Mouse (Mus musculus) myocyte (in vitro differentiated cells): Measurements from ENCODE around the gene Shc1. TPM values are rescaled to one million over a fixed set of nuclear protein-coding genes. Genes with fewer than 3 reads are reported as not detected.
"Not testable (repeated sequence)": the region's sequence is repeated elsewhere in the genome, so short reads cannot be mapped to it uniquely, and the experiment has no call there.

ENCODE experiments used
- H3K27me3 ChIP-seq: one replicate; pipeline ENCODE4 v1.6.1; 2011; ENCODE audit not compliant: control insufficient read depth, insufficient read depth, insufficient read length
- H3K36me3 ChIP-seq: one replicate; pipeline ENCODE4 v1.6.1; 2011; ENCODE audit not compliant: control insufficient read depth, insufficient read depth
- H3K4me2 ChIP-seq: one replicate; pipeline ENCODE4 v1.6.1; 2011; ENCODE audit warnings: low read depth, control low read depth
- H3K4me3 ChIP-seq: one replicate; pipeline ENCODE4 v1.5.1; 2011; ENCODE audit warnings: mild to moderate bottlenecking, control low read depth, moderate library complexity
- H3K79me2 ChIP-seq: one replicate; pipeline ENCODE4 v1.6.1; 2011; ENCODE audit not compliant: control insufficient read depth, insufficient read depth
- H3ac ChIP-seq: one replicate; pipeline ENCODE4 v1.6.1; 2011; ENCODE audit not compliant: control insufficient read depth, insufficient read length
- CEBPB ChIP-seq: IDR thresholded peaks from 2 replicates; pipeline ENCODE4 v1.6.1; 2011; ENCODE audit warnings: mild to moderate bottlenecking, moderate library complexity; ENCODE audit not compliant: poor library complexity, insufficient read depth, severe bottlenecking
- E2F4 ChIP-seq: IDR thresholded peaks from one replicate; pipeline ENCODE4 v1.6.1; 2011; ENCODE audit warnings: mild to moderate bottlenecking, control low read depth, moderate library complexity; ENCODE audit not compliant: insufficient read depth
- MAX ChIP-seq: IDR thresholded peaks from one replicate; pipeline ENCODE4 v1.6.1; 2011; ENCODE audit warnings: low read depth, mild to moderate bottlenecking, control low read depth
- MYOD1 ChIP-seq, 3 experiments: IDR thresholded peaks; one replicate each; pipeline ENCODE4 v1.6.1; 2011; ENCODE audit warnings: control low read depth in 2 of 3, low read depth in 2 of 3, mild to moderate bottlenecking in 2 of 3, moderate library complexity in 1 of 3; ENCODE audit not compliant: insufficient read length in 2 of 3, control insufficient read depth in 1 of 3
- MYOG ChIP-seq, 3 experiments: IDR thresholded peaks; one replicate each; pipeline ENCODE4 v1.6.1; 2011; ENCODE audit warnings: control low read depth in 2 of 3, low read depth in 2 of 3, mild to moderate bottlenecking in 2 of 3; ENCODE audit not compliant: insufficient read length in 2 of 3, control insufficient read depth in 1 of 3, insufficient read depth in 1 of 3
- POLR2A ChIP-seq: IDR thresholded peaks from one replicate; pipeline ENCODE4 v1.6.1; 2011; ENCODE audit warnings: low read depth, mild to moderate bottlenecking, control low read depth, moderate library complexity; ENCODE audit not compliant: insufficient read length
- POLR2AphosphoS2 ChIP-seq: IDR thresholded peaks from one replicate; pipeline ENCODE4 v1.6.1; 2011; ENCODE audit warnings: low read depth, control low read depth; ENCODE audit not compliant: insufficient read length
- REST ChIP-seq: IDR thresholded peaks from one replicate; pipeline ENCODE4 v1.6.1; 2011; ENCODE audit warnings: mild to moderate bottlenecking, control low read depth, moderate library complexity; ENCODE audit not compliant: insufficient read depth, insufficient read length
- SRF ChIP-seq: IDR thresholded peaks from one replicate; pipeline ENCODE4 v1.6.1; 2011; ENCODE audit warnings: low read depth; ENCODE audit not compliant: control insufficient read depth, insufficient read length
- TCF12 ChIP-seq: IDR thresholded peaks from one replicate; pipeline ENCODE4 v1.6.1; 2011; ENCODE audit warnings: mild to moderate bottlenecking, control low read depth; ENCODE audit not compliant: poor library complexity, insufficient read depth, severe bottlenecking
- TCF3 ChIP-seq: IDR thresholded peaks from one replicate; pipeline ENCODE4 v1.6.1; 2011; ENCODE audit warnings: low read depth, control low read depth; ENCODE audit not compliant: insufficient read length
- USF1 ChIP-seq: IDR thresholded peaks from one replicate; pipeline ENCODE4 v1.6.1; 2011; ENCODE audit warnings: low read depth, mild to moderate bottlenecking, control low read depth, moderate library complexity
- polyA plus RNA-seq: library from polyadenylated mRNA; unstranded; fragments of >200 nt; fragmentation: generic; extraction: Trizol; gene quantifications from one replicate; pipeline ENCODE4 v1.2.1, GENCODE M21; 2012; ENCODE audit warnings: missing spikeins

The Shc1 gene
- polyA plus RNA-seq, 1 experiment, result 95.5 TPM

- no peak overlapping the region for H3K4me2 ChIP-seq
Observed at GRCm38 (mm10) chr3:89425876-89426275, 7.6 kb downstream of the Shc1 start.

GRCm38 (mm10) chr3:89429021-89429420 is 10.8 kb downstream of the Shc1 start:
- H3K27me3 ChIP-seq, H3K4me2 ChIP-seq, H3K4me3 ChIP-seq, H3ac ChIP-seq: not testable (repeated sequence)
- Histone ChIP-seq H3K36me3 (peaks cover 22% of the 10 kb centered on the region), H3K79me2 (peaks cover 31% of the 10 kb centered on the region)

More at GRCm38 (mm10) chr3:89425876-89426275, 7.6 kb downstream of the Shc1 start:
- Histone ChIP-seq H3ac (no peak overlapping the region), H3K79me2 (peaks cover 27% of the 10 kb centered on the region), H3K27me3 (no peaks in the 10 kb centered on the region), H3K36me3 (peaks cover 19% of the 10 kb centered on the region), H3K4me3 (no peak overlapping the region)
- no peak for TF ChIP-seq MYOD1 (IDR thresholded peaks at IDR 0.05; ENCODE audit: control insufficient read depth in 1 of 3, insufficient read length in 2 of 3, low read depth in 2 of 3)
- TF ChIP-seq TCF12, result no peak
- no peak for TF ChIP-seq USF1
- TF ChIP-seq POLR2A, result no peak
- no peak for TF ChIP-seq SRF
- no peak for TF ChIP-seq REST
- TF ChIP-seq CEBPB, result no peak
- no peak for TF ChIP-seq POLR2AphosphoS2
- no peak for TF ChIP-seq MAX
- no peak for TF ChIP-seq MYOG (IDR thresholded peaks at IDR 0.05; ENCODE audit: control insufficient read depth in 1 of 3, insufficient read depth in 1 of 3, insufficient read length in 2 of 3, low read depth in 2 of 3)
- TF ChIP-seq TCF3, result no peak
- no peak for TF ChIP-seq E2F4

- TF ChIP-seq TCF12 (no peak), POLR2A (peak; percentile 83), CEBPB (no peak), TCF3 (no peak), POLR2AphosphoS2 (peak; percentile 99), SRF (peak; percentile 63), USF1 (no peak), REST (peak; percentile 13), MAX (no peak), MYOG (IDR thresholded peaks at IDR 0.05; ENCODE audit: control insufficient read depth in 1 of 3, insufficient read depth in 1 of 3, insufficient read length in 2 of 3, low read depth in 2 of 3) (peak in 1 of 3 experiments; percentile 16), E2F4 (no peak), MYOD1 (IDR thresholded peaks at IDR 0.05; ENCODE audit: control insufficient read depth in 1 of 3, insufficient read length in 2 of 3, low read depth in 2 of 3) (peak in 1 of 3 experiments; percentile 1)
- H3K27me3 ChIP-seq, result no peaks in the 10 kb centered on the region
- H3K36me3 ChIP-seq, result peaks cover 15% of the 10 kb centered on the region
- H3ac ChIP-seq, result peak within 1 kb of the TSS; percentile 24
- H3K4me2 ChIP-seq, result peak within 1 kb of the TSS; percentile 95
- H3K4me3 ChIP-seq, result peak within 1 kb of the TSS; percentile 76
- peaks cover 31% of the 10 kb centered on the region for H3K79me2 ChIP-seq
Observed at GRCm38 (mm10) chr3:89430171-89431159, 12.2 kb downstream of the Shc1 start, which contains the start of gene Pygo2. TSS of gene Pygo2 (plus strand) at chr3:89430214.

GRCm38 (mm10) chr3:89432606-89433005 is 14.4 kb downstream of the Shc1 start:
- H3K36me3 ChIP-seq, result peaks cover 9% of the 10 kb centered on the region
- no peak for TF ChIP-seq MYOD1 (IDR thresholded peaks at IDR 0.05; ENCODE audit: control insufficient read depth in 1 of 3, insufficient read length in 2 of 3, low read depth in 2 of 3)
- no peak for TF ChIP-seq E2F4
- TF ChIP-seq POLR2A, result no peak

GRCm38 (mm10) chr3:89434532-89434931 is 16.3 kb downstream of the Shc1 start:
- Histone ChIP-seq H3K27me3 (no peaks in the 10 kb centered on the region), H3ac (no peak overlapping the region), H3K4me2 (peak overlapping the region; percentile 49), H3K4me3 (no peak overlapping the region), H3K36me3 (peaks cover 9% of the 10 kb centered on the region), H3K79me2 (peaks cover 46% of the 10 kb centered on the region)
- peak; percentile 62 for TF ChIP-seq POLR2AphosphoS2
- TF ChIP-seq MAX, result no peak
- no peak for TF ChIP-seq TCF12
- TF ChIP-seq SRF, result no peak
- no peak for TF ChIP-seq REST
- TF ChIP-seq USF1, result no peak
- TF ChIP-seq MYOD1 (IDR thresholded peaks at IDR 0.05; ENCODE audit: control insufficient read depth in 1 of 3, insufficient read length in 2 of 3, low read depth in 2 of 3), result peak in 1 of 3 experiments; percentile 19
- no peak for TF ChIP-seq CEBPB
- no peak for TF ChIP-seq E2F4
- TF ChIP-seq TCF3, result no peak
- TF ChIP-seq POLR2A, result peak; percentile 37
- peak in 2 of 3 experiments; percentile 62 to 77 for TF ChIP-seq MYOG (IDR thresholded peaks at IDR 0.05; ENCODE audit: control insufficient read depth in 1 of 3, insufficient read depth in 1 of 3, insufficient read length in 2 of 3, low read depth in 2 of 3)

More at GRCm38 (mm10) chr3:89432606-89433005, 14.4 kb downstream of the Shc1 start:
- H3K4me3 ChIP-seq, result no peak overlapping the region
- no peaks in the 10 kb centered on the region for H3K27me3 ChIP-seq
- H3ac ChIP-seq, result no peak overlapping the region
- peaks cover 35% of the 10 kb centered on the region for H3K79me2 ChIP-seq
- no peak overlapping the region for H3K4me2 ChIP-seq
